Mouse (Mus musculus) neural tube, embryonic 10.5 days (tissue): ENCODE data around the gene Syvn1.

Source experiments
- DNase-seq: peaks from one replicate; pipeline ENCODE4 v3.0.0-alpha.2; 2017; ENCODE audit warnings: low spot score; ENCODE audit errors: extremely low spot score

Gene Syvn1

DNA sequence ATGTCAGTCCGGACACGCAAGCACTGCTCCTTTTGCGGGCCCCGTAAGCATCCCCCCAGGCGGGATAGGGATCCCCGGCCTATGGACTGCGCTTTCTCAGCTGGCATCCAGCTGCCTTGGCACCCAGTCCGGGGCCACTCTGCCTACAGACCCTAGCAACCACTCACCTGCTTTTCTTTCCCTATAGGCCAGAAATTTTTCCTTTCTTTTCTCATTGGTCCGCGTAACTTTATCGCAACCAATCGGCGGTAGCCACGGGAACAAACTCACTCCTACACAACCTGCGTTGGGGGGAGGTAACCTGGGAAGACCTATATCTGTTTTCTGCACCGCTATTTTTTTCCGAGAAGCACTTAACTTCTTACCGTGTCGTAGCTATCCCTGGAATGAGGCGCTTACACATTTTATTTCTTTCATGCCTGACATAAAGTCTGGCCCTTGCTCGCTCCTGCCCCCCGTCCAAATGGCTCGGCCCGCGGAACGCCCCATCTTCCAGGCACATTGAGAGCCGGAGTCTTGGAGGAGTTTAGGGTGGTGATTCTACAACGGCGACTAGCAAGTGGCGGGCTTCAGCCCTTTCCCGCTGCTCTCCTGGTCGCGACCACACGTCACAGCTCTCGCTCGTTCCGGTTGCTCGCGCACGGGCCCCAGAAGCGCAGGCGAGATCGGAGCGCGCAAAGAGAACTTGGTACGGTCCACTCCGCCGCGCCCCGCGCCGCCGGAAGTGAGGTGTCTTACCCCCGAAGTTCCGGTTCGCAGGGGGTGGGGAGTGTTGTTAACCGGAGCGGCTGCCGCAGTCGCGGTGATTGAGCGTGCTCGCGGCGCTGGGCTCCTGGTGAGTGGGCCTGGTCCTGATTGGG lies at the start of gene Syvn1:
Gene Syvn1 (plus strand): TSS at position 283 of the 860 bp plus-strand sequence.
- peak; percentile 95 for DNase-seq

DNA sequence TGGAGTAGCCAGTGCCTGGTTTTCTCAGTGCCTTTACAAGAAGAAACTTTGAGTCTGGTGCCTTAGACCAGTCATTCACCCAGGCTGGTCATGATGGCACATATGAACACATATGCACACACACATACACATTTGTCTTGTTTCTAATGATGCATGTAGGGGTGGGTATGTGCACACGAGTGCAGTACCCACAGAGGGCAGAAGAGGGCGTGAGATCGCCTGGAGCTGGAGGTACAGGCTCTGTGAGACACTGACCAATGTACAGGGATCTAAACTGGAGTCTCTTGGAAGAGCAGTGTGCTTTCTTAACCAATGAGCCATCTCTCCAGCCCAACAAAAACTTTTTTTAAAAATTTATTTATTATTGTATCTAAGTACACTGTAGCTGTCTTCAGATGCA lies 48.2 kb upstream of the Syvn1 start:
- DNase-seq, result no peak

DNA sequence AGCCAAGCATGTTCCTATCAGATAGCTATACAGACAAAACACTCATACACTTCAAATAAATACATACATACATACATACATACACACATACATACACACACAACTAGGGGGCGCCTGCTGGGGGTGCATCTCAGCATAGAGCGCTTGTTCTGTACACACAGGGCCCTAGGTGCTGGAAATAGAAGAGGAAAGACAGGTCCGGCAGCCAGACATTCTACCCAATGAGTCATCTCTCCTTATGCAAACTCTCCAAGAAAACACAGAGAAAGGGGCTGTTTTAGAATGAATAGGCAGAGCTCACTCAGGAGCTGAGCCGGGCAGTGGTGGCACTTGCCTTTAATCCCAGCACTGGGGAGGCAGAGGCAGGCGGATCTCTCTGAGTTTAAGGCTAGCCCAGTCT lies 46.4 kb upstream of the Syvn1 start:
- DNase-seq, result no peak

DNA sequence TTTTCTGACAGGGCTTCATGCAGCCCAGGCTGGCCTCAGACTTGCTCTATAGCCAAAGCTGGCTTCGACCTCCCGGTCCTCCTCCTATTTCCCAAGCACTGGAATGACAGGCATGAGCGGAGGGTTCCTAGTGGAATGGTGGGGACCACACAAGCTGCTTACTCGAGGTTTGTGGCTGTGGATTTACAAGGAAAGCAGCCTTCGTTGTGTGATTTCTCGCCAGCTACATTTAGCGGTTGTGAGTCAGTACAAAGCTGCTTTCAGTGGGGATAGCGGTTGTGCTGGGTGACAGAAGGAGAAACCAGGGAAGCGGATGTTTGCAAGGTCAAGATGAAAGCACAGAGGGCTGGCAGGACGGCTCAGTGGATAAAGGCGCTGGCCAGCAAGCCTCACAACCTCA lies 40.8 kb upstream of the Syvn1 start:
- DNase-seq, result no peak

DNA sequence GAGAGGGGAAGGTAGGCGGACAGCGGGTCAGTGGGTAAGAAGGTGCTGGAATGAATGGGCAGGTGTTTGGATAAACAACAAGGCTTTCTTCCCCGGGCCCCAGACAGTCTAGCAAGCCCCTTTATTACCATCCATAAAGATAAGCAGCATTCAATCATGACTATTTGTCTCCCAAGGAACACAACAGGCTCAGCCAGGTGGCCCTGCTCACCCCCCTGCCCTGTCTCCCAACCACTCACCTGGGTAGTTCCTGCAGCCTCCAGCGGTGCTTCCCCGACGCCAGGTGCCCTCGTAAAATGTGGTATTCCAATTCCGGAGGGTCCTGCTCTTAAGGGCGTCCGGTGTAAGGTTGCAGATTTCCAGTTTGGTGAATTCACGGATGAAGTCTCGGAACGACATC lies 39.4 kb upstream of the Syvn1 start:
- DNase-seq, result no peak

DNA sequence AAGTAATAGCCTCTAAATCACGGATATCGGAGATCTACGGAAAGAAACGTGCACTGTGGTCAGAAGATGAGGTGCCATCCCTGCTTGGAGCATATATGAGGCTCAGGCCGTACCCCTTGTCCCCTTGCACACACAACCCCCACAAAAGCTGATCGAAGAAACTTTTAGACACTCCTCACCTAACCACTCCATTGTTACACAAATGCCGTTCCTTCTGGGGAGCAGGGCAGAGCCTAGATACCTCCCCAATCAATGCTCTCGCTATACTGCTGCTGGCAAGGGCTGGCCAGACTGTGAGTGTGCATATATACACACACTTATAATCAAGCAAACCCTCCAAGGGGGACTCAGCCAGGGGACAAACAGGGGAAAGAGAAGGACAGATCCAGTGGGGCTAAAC lies 37.2 kb upstream of the Syvn1 start:
- no peak for DNase-seq

DNA sequence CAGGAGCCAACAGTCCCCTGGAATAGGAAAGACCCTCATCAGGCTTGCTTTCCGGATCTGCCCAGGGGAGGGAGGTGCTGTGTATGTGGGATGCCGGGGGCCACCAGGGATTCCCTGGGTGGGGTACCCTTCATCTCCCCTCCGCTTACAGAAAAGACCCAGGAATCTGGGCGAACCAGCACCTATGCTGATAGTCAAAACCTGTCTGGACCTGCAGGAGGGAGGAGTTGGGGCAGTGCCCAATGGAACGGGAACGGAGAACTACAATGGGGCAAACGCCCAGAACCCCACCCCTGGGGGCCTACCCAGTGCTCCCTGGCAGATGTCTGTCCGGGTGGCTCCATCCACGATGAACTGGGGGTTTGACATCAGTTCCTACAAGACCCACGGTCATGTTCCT lies 32.7 kb upstream of the Syvn1 start:
- no peak for DNase-seq

DNA sequence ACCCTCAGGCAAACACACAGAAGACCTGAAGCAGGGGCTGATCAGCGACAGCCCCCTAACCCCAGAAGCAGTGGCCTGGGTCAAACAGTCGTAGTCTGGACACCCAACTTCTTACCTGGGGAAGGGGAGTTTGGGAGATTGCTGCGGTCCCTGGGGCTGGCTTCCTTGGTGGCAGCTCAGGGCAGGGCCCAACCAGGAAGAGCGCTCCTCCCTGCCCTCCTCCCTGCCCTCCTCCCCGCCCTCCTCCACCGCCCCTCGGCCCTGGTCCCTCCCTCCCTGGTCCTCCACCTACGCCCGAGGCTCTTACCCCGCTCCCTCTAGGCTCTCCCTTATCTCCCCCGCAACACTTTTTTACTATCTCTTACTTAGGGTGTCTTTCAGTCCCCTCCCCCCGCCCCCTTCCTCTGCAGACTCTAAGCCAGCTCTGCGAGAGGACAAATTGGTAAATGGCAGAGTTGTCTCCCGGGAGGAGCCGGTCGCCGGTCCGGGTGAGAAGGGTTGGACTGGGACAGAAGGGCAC lies 31.3 kb upstream of the Syvn1 start:
- DNase-seq, result peak; percentile 57

DNA sequence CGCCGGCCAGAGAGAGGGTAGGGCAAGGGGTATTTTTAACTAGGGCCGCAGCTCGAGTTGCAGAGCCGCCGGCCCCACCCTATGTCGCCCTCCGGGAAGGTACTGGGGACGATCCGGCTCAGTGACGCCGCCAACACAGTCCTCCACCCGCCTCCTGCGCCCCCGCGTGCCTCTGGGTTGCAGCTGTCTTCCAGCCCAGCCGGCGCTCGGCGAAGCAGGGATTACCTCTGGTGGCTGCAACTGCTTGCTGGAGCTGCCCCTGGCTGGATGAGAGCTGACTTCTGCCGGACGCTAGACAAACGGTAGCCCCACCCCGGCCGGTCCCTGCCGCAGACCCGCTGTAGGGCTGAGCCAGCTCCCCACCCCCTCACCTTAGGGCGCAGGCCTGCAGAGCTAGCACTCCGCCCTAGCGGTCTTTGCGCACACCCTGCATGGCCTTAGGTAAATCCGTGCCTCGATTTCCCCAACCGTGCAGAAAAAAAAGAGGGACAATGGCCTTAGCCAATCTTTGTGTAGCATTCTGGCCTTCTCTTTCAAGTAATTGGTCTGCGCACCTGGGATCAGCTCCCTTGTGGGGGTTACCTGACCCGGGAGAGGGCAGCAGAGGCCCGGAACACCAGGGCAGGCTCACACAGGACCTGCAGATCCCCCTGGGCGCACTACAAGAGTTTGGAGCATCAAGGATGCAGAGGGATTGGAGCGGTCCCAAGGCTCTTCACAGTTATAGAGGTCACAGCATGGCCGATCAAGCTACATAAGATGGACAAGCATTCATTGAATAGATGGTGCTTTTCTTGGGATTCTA lies 30.7 kb upstream of the Syvn1 start, which contains the start of gene Capn1:
Gene Capn1 (minus strand): TSS at position 387 of the 805 bp plus-strand sequence.
- DNase-seq, result peak; percentile 73

DNA sequence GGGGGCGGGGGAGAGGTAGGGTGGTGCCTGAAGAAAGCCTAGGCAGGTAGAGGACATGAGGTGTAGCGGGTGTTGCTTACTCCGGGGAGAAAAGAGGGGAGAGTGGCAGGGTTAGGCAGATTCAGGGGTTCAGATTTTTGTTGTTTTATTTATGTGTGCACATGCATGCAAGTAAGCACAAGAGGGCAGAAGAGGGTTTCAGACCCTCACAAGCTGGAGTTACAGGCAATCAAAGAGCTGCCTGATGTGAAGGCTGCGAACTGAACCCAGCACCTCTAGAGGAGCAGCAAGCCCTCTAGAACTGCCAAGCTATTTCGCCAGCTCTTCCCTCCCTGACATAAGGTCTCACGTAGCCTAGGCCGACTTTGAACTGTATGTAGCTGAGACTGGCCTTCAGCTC lies 29.8 kb upstream of the Syvn1 start:
- no peak for DNase-seq

DNA sequence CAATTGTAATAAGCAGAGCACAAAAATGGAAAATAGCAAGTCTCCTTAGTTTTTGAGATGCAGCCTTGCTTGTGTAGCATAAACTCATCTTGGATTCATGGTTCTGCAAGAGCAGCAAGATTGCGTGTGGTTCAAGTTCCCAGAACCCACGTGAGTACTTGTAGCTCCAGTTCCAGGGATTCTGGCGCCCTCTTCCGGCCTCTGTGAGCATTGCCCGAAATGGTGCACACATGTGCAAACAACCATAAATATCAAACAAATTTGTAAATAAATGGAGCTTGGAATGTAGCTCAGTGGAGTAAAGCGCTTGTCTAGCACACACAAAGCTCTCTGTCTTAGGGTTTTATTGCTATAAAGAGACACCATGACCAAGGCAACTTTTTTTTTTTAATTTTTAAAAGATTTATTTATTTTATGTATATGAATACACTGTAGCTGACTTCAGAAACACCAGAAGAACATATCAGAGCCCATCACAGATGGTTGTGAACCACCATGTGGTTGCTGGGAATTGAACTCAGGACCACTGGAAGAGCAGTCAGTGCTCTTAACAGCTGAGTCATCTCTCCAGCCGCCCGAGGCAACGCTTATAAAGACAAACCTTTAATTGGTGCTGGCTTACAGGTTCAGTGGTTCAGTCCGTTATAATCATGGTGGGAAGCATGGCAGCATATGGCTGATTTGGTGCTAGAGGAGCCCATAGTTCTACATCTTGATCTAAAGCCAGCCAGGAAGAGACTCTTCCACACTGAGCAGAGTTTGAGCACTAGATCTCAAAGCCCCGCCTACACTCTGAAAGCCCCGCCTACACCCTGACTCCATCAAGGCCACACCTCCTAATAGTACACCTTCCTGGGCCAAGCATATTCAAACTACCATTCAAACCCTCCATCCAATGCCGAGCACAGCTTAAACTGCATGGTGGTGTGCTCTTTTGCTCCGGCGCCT lies 28.0 kb upstream of the Syvn1 start:
- peak; percentile 90 for DNase-seq

DNA sequence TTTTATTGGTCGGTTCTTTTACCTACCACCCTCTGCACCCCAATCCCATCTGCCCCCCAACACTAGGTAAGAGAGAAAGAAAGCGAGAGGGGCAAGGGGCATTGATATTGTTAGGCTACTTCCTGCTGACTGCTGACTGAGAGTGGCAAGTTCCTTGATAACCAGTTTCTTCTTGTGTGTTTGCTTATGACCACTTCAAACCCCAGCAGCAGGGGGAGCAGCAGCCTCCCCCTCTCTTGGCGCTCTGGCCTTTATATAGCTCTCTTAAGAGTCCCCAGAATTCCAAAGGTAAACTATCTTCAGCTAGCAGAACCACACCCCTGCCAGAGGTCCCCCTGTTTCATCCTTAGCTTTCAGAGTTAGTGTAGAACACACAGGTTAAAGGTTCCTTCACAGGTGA lies 26.1 kb upstream of the Syvn1 start:
- DNase-seq, result no peak

DNA sequence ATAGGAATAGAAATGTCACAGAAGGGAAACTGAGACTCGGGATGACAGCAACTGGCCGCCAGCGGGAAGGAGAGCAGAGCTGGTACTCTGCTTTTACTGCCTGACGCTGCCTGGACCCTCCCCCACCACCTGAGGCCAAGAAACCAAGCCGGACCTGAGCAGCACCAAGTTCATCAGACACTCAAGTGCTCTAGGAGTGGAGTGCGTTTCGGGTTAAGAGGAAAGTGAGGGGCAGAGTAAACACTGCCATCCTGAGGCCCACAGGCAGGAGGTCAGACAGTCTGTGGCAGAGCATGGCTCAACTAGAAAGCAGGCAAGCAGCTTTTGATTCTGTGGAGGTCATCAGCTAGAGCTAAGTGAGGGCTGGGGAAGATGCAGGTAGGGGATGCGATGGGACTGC lies 23.3 kb upstream of the Syvn1 start:
- no peak for DNase-seq

DNA sequence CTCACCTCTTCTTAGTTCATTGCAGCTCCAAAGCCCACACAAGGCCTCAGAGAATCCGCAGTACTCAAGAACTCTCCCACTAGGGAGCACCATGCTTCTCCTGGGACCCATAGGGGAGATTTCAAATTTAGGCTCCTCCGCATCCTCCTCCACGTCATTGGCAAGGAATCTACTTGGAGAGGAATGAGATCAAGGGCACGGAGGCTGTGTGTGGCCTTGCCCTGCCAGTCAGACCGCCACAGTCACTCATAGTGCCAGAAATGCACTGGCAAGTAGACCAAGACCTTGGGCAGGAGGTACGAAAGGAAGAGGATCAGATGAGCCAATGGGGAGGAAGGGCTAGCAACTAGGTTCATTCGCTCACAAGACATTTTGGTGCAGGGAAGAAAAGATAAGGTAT lies 22.4 kb upstream of the Syvn1 start:
- no peak for DNase-seq

DNA sequence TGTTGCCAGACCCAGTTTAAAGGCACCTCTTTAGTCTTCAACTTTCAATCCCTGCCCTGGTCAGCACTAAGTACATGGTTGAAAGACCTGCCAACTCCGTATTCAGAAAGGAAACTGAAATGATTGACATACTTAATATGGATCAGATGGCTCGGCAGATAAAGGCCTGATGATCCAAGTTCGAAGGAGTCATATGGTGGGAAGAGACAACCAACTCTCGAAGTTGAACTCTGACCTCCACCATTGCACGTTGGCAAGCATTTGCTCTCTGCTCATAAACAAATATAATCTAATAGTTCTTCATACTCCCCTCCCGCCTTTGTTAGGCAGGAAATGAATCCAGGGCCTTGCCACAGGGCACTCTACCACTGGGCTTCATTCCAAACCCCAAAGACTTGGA lies 17.4 kb upstream of the Syvn1 start:
- no peak for DNase-seq

DNA sequence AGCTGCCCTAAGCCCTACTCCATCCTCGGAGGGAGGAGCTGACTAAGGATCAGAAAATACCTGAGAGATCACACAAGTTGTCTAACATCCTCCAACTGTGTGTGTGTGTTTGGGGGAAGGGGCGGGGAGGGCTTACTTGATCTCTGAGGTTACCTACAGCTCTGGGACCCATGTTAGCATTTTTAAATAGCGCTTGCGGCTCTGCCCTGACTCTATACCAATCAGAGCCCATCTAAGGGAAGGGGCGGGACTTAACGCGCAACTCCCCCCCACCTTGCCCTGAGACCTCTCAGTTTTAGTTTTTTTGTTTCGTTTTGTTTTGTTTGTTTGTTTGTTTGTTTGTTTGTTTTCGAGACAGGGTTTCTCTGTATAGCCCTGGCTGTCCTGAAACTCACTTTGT lies 16.9 kb upstream of the Syvn1 start:
- no peak for DNase-seq

DNA sequence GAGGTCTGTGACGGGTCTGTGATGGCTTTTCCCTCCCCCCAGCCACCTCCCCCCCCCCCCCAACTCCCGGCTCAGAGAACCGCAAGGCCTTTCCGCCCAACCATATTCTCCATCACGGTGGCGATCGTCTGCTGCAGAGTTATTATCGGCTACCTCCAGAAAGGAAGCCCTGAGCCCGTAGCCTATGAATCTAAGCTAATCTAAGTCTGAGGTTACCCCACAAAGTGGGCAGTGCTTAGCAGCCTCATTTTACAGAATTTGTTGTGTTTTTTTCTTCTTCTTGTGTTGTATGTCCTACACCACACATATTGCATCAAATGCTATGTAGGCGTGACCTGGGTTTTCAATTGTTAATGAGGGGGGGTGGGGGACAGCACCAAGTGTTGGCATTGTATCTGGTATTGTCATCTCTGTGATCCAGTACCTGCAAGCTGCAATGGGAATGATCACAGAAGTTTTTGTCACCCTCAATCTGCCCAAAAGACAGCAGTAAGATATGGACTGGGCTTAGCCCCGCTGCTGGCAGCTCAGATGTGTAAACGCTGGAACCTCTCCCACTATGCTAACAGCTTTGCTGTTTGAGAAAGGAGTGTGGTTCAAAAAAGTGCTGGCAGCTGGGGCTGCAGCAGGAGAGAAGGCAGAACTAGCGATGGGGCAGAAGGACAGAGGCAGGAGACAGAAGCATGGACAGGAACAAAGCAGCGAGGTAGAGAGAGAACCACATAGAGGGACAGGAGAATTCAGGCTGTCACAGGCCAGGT lies 15.7 kb upstream of the Syvn1 start:
- DNase-seq, result no peak

DNA sequence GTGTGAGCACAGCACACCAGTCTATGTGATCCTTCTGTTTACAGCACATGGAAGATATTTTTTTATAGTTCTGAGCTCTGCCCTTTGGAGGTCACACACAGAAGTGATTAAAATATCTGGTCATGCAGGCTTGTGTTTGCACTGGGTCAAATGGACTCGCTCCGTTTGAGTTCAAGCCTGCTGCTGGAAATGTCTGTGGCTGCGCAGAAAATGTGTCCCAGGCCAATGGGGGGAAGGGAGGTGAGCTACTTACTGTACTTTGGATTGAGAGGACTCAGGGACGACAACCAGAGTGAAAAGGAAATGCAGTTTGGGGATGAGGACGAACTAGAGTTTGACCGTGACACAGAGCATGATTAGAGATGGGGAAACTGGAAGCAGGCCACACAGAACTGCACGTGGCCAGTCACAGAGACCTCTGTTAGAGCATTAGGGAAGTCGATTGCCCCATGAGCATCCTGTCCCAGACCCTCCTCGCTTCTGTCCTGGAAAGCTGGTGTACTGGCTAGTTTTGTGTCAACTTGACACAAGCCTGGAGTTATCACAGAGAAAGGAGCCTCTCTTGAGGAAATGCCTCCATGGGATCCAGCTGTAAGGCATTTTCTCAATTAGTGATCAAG lies 10.3 kb upstream of the Syvn1 start:
- no peak for DNase-seq

DNA sequence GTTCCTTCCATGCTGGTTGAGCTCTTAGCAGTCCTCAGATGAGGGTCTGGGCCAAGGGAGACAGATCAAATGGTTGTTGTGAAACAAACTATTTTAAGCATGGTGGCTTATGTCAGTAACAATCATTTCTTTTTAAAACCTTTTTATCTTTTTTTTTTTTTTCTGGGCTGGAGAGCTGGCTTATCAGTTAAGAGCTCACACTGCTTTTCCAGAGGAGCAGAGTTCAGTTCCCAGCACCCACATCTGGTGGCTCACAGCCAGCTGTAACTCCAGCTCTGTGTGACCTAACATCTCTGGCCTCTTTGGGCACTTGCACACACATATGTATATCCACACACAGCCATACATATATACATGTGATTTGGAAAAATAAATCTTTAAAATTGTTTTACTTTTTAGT lies 8.7 kb upstream of the Syvn1 start:
- no peak for DNase-seq

DNA sequence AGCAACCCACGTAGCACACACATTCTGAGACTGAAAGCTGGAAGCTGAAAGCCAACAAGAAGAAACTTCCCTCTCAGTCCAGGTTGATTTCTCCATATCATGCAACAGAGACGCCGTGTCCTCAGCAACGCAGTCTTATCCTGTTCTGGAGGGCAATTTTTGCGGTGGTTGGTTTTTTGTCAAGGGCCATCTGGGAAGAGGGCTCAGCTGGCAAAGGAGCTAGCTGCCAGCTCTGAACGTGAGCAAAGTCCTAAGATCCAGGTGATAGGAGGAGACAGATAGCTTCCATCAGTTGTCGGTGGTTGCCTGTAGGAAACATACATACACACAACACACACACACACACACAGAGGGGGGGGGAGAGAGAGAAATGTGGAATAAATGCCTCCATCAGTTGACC lies 8.1 kb upstream of the Syvn1 start:
- DNase-seq, result no peak
